Mouse (Mus musculus) testis, postnatal 10 days (tissue): ENCODE data around the gene Rad51b.

Experiments
- DNase-seq: peaks from one replicate; pipeline ENCODE4 v3.0.0; 2021; ENCODE audit warnings: low spot score

Rad51b gene

GRCm38 (mm10) chr12:79655138-79655537 lies 358.1 kb downstream of the Rad51b start:
- DNase-seq: no peak

GRCm38 (mm10) chr12:79658861-79659260 lies 361.8 kb downstream of the Rad51b start:
- DNase-seq: no peak

GRCm38 (mm10) chr12:79661270-79661669 lies 364.2 kb downstream of the Rad51b start:
- no peak for DNase-seq

- DNase-seq: no peak
Measured at GRCm38 (mm10) chr12:79663131-79663892, 366.2 kb downstream of the Rad51b start.

GRCm38 (mm10) chr12:79663893-79664574 lies 367.0 kb downstream of the Rad51b start:
- no peak for DNase-seq

- DNase-seq: no peak
Measured at GRCm38 (mm10) chr12:79674846-79675439, 377.9 kb downstream of the Rad51b start.

- DNase-seq: no peak
Measured at GRCm38 (mm10) chr12:79675440-79676176, 378.5 kb downstream of the Rad51b start.

GRCm38 (mm10) chr12:79676251-79676650 lies 379.2 kb downstream of the Rad51b start:
- no peak for DNase-seq

- DNase-seq: no peak
Measured at GRCm38 (mm10) chr12:79676896-79677295, 379.8 kb downstream of the Rad51b start.

GRCm38 (mm10) chr12:79679251-79679901 lies 382.3 kb downstream of the Rad51b start:
- no peak for DNase-seq

- DNase-seq: no peak
Measured at GRCm38 (mm10) chr12:79679941-79680697, 383.0 kb downstream of the Rad51b start.

GRCm38 (mm10) chr12:79680698-79681072 lies 383.6 kb downstream of the Rad51b start:
- DNase-seq: no peak

GRCm38 (mm10) chr12:79681571-79681970 lies 384.5 kb downstream of the Rad51b start:
- no peak for DNase-seq

GRCm38 (mm10) chr12:79683350-79683749 lies 386.3 kb downstream of the Rad51b start:
- DNase-seq: no peak

GRCm38 (mm10) chr12:79683759-79684158 lies 386.7 kb downstream of the Rad51b start:
- no peak for DNase-seq

- DNase-seq: no peak
Measured at GRCm38 (mm10) chr12:79684338-79684737, 387.3 kb downstream of the Rad51b start.

- no peak for DNase-seq
Measured at GRCm38 (mm10) chr12:79686594-79687325, 389.7 kb downstream of the Rad51b start.

- no peak for DNase-seq
Measured at GRCm38 (mm10) chr12:79687683-79688386, 390.8 kb downstream of the Rad51b start.

GRCm38 (mm10) chr12:79689299-79689698 lies 392.2 kb downstream of the Rad51b start:
- DNase-seq: no peak
